Mouse (Mus musculus) heart, postnatal 0 days (tissue): ENCODE results near the gene Amacr.

Source experiments
- CTCF ChIP-seq: IDR thresholded peaks from 2 replicates; pipeline ENCODE4 v1.5.1; 2016; ENCODE audit warnings: antibody characterized with exemption, control low read depth, low read depth
- EP300 ChIP-seq: IDR thresholded peaks from 2 replicates; pipeline ENCODE4 v1.6.1; 2016; ENCODE audit warnings: antibody characterized with exemption, low read depth

DNA sequence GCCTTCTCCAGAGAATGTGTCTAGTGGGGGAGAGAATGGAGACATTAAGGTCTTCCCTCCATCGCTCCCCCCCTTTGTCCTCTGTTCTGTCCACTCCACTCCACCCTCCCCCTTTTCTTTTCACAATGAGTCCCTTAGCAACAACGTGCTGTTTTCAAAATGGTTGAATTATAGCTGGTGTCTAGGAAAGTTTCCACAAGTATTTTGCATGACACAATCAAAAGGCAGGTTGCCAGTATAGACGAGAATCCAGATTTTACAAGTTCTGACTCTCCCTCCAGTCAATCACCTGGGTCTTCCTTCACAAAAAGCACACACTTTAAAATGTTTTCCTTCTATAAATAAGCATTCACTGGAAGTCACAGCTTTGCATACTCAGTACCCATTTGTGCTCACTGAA lies 24.9 kb upstream of the Amacr start:
- TF ChIP-seq CTCF = no peak
- no peak for TF ChIP-seq EP300
